Mouse (Mus musculus): ENCODE data around the gene Pirt.

GRCm38 (mm10) chr11:66872773-66873470 is 38.9 kb upstream of the Pirt start:
- TF ChIP-seq POLR2A (IDR thresholded peaks at IDR 0.05; ENCODE audit: control insufficient read depth, low read depth, low read length) (no peak), CTCF (IDR thresholded peaks at IDR 0.05; ENCODE audit: control insufficient read depth, insufficient read depth, insufficient replicate concordance, low read depth, low read length) (no peak)
